Mouse (Mus musculus) left cerebral cortex, postnatal 4 days (tissue): Measurements from ENCODE around the gene Col25a1. TPM values are rescaled to one million over a fixed set of nuclear protein-coding genes. Genes with fewer than 3 reads are reported as not detected.
A peak's percentile ranks its signal among the peaks of the same experiment; 100 is the strongest.

Experiments
- DNase-seq: peaks from one replicate; pipeline ENCODE4 v3.0.0-alpha.2; 2022
- intact Hi-C: fragments of 180-260 bp; cut with DNase I; formaldehyde crosslinking; loops from one replicate; pipeline ENCODE4 v1.15.1; 2025
- total RNA-seq, 2 experiments: library from RNA; stranded (reverse); gene quantifications; 2 replicates each; pipeline ENCODE4 v1.2.3; 2021

Col25a1 gene
- total RNA-seq, 2 experiments from 2014 or later: 13.0 to 15.9 TPM

DNA sequence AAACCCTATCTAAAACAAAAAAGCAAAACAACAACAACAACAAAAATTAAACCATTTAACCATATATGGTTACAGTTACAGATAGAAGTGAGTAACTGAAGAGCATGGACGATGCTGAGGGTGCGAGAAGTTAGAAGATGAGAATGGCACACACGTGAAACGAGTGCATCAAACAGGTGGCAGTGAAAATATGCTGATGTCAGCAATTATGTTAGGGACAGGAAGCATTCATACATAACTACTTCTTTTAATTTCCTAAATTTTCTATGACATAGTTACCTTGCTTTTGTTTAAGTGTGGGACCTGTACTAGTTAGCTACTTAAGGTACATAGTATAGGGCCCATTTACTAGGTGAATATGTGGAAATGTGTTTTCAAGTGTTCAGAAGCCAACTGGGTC, 237.1 kb downstream of the Col25a1 start:
- no peak for DNase-seq
- intact Hi-C loops: no loop called here

- intact Hi-C loops: no loop called here
- no peak for DNase-seq
These were observed 237.8 kb downstream of the Col25a1 start for GRCm38 (mm10) chr3:130369113-130369512.

DNA sequence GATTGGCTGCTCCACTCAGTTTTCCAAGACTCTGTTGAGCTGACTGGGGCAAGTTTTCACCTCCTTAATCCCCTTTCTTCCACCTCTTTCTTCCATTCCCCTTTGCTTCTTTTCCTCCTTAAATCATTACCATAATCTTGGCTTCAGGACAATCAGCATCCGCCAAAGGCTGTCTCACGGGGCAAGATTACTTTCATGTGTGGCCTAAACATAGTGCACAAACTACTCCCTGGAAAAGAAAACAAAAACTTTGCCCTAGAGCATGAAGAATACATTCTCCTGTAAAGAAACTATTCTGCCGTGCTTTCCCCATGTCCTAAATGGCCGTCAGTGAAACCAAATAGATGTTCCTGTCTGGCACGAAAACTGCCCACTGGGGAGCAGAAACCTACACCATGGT, 238.9 kb downstream of the Col25a1 start:
- DNase-seq: no peak
- intact Hi-C loops: no loop called here

DNA sequence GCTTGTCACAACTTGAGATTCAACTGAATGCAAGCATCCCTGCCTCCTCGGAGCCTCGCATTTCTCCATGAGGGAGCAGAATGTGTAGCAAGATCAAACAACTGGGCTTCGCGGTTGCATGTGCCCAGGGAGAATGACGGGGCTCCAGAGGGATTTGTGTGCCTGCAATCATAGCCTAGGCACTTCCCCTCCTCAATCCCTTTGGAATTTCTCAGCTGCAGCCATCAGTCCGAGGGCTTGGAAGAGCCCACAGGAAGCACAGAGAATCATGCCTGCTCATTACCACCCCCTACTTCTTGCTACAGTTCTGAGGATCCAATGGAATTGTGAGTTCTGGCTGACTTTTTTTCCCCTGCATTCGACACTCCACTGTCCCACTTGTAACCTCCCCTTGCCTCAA, 241.8 kb downstream of the Col25a1 start:
- DNase-seq: no peak
- intact Hi-C loops: no loop called here

GRCm38 (mm10) chr3:130374620-130375341, 243.5 kb downstream of the Col25a1 start:
- DNase-seq: no peak
- intact Hi-C loops: no loop called here

GRCm38 (mm10) chr3:130377786-130378185, 246.5 kb downstream of the Col25a1 start:
- intact Hi-C loops: no loop called here
- no peak for DNase-seq

GRCm38 (mm10) chr3:130378626-130379025, 247.3 kb downstream of the Col25a1 start:
- no peak for DNase-seq
- intact Hi-C loops: no loop called here

GRCm38 (mm10) chr3:130380299-130380845, 249.1 kb downstream of the Col25a1 start:
- intact Hi-C loops: no loop called here
- DNase-seq: no peak

DNA sequence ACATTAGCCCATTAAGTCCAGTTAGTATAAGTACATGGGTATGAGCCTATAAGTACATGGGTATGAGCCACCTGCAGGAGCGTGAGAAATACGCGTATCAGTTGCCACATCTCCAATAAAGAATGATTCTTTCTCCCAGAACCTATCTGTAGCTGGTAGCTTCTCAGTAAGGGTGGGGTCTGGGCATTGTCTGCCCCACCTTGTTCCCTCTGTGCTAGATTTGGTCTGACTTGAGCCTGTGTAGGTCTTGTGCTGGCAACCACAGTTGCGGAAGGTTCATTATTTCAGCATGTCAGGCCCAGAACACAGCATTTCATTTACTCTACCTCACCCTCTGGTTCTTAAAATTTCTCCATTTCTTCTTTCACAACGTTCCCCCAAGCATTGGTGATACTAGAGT, 250.4 kb downstream of the Col25a1 start:
- DNase-seq: no peak
- intact Hi-C loops: no loop called here

- no peak for DNase-seq
- intact Hi-C loops: no loop called here
These were observed 254.6 kb downstream of the Col25a1 start for GRCm38 (mm10) chr3:130385856-130386255.

DNA sequence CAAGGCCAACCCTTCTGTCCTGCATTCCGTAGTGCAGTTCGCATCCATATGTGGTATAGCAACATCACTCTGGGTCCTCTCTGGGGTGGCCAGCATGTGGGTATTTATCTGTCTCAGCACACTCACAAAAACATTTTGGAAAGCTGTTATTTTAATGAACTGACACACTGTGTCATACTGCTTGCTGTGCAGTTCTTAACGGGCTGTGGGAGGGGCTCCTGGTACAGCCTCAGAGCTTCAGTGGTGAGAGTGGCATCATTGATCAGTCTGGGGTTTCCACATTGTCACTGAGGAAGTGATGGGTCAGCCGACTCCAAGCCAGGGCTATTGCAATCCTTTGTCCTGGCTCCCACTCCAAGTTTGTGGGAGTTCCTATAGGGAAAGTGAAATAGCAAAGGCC, 255.9 kb downstream of the Col25a1 start:
- no peak for DNase-seq
- intact Hi-C loops: no loop called here

DNA sequence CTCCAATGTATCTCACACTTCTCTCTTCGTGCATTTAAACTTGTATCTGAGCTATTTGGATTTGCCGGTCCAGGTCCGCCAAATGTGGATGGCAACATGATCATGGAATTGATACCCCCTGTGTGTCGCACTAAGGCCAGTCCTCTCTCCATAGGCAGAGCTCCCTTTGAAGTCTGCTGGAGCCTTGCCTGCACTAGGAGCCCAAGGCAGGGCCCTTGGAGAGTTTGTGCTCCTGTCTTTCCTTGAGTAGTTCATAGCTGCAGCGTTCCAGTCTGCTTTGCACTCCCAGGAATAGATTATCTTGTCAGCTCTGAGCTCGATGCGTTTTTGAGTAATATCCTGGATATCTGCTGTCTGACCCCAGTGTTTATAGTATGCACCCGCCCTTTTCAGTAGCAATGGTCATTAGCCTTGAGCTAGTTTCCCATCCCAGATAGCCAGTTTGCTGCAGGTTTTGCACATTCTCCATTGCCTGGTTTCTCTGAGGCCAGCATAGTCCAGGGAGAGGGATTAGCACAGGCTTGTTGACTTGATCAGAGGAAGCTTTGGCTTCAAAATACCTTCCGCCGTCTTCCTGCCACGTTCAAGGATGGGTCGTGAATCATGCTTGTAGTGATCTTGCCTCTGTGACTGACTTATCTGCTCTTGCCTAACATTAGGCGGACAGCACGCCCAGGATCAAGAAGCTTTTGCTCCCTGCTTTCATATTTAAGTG, 258.1 kb downstream of the Col25a1 start:
- intact Hi-C loops: no loop called here

DNA sequence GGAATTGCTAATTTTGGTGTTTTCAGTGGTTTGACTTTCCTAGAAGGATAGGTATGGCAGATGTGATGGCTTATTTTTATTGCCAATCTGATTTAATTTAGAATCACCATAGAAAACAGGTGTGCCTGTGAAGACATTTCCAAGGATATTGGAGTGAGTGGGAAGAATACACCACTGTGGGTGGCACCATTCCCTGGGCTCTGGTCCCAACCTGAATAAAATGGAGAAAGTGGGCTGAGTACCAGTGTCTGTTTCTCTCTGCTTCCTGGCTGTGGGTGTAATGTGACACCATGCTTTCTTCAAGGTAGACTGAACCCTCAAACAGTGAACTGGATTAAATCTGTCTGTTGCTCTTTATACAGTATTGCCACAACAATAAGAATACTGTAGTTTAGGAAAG, 265.3 kb downstream of the Col25a1 start:
- intact Hi-C loops: no loop called here
- no peak for DNase-seq

More for the DNA sequence above, 258.1 kb downstream of the Col25a1 start:
- DNase-seq: no peak

DNA sequence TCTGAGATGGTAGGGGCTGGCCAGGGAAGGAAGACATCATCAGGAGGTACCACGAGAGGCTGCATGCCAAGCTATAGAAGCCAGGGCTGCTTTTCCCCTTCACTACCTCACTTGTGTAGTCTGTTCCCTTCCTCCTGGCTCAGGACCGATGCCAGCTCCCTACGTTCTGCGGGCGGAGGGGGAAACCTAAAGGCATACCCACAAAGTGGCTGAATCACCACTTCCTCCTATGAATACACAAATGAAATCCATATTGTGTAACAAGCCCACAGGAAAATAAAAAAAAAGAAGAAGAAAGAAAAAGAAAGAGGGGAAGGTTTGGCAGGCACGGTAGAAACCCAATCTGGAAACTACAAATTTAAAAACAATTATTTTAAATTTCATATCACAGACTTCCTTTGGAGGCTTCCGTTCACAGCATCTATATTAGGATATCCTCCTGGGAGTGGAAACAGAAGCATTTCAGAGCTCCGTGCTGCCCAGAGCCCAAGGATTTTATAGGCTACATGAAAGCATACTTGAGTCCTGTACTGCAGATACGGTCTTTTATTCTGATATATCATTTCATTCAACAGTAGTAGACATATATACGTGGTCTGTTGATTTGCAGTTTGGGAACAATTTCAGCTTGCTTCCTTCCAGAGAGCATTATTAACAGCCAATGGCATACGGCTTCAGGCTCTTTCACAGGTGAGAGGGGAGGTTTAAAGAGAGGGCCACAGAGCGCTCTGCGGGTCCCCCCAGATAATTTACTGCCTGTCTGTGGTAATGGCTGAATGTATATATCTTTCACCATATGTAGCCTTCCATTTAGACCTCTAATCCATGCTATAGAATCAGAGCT, 269.6 kb downstream of the Col25a1 start:
- intact Hi-C loops: no loop called here
- DNase-seq: peak; percentile 29

GRCm38 (mm10) chr3:130401560-130401852, 270.2 kb downstream of the Col25a1 start:
- DNase-seq: no peak
- intact Hi-C loops: no loop called here

DNA sequence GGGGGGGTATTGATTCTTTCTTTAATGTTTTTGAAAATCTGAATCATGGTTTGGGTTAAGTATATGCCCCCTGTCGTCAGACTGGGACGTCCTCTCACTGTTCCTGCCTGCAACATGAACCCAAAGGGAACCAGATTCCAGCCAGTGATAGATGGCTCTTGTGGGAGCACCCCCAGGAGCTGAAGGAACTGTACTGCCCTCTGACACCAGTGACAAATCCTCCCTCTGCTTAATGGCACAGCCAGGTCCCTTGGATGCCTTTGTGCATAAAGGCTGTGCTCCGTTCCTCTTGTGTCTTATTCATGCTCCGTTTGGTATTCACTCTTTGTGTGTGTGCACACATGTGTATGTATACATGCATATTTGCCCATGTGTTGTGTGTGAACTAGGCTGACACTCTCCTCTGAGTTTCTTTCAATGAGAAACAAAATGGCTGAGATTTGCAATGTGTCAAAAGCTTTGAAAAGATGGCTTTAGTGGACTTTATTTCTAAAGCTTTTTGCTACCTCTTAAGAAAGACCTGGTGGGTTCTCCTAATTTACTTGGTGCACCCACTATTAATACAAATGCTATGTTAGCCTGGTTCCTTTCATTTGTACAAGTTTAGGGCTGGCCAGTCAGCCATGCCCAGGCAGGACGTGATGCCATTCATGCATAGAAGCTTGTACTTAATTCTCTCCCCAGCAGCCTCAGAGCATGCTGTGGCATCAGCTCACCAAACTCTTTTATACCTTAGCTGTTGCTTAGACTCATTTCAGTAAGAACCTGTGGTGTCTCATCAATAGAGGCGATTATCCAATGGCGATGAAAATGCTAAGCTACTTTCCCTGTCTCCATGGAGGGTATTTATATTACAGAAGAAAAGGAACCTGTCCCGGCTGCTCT, 273.5 kb downstream of the Col25a1 start:
- intact Hi-C loops: no loop called here
- no peak for DNase-seq

- intact Hi-C loops: no loop called here
- DNase-seq: no peak
These were observed 275.9 kb downstream of the Col25a1 start for GRCm38 (mm10) chr3:130407201-130407600.

- DNase-seq: peak; percentile 52
These were observed 281.9 kb downstream of the Col25a1 start for GRCm38 (mm10) chr3:130413239-130413638.

GRCm38 (mm10) chr3:130418951-130419350, 287.6 kb downstream of the Col25a1 start:
- intact Hi-C loops: no loop called here
- no peak for DNase-seq

More at GRCm38 (mm10) chr3:130413239-130413638, 281.9 kb downstream of the Col25a1 start:
- intact Hi-C loops: no loop called here

GRCm38 (mm10) chr3:130428796-130429195, 297.5 kb downstream of the Col25a1 start:
- intact Hi-C loops: no loop called here
- DNase-seq: peak; percentile 48
